Mouse (Mus musculus): ENCODE data around the gene Rhobtb3. TPM values are rescaled to one million over a fixed set of nuclear protein-coding genes. Genes with fewer than 3 reads are reported as not detected.

Rhobtb3 gene
- 27.9 and 31.6 TPM in 2 replicates for polyA plus RNA-seq (2014; fragmentation: Nextera tagmentation; extraction: Ambion mirVana)

GRCm38 (mm10) chr13:75943189-75944043 lies at the start of gene Rhobtb3:
Gene Rhobtb3 (minus strand): TSS chr13:75943925.
- Histone ChIP-seq H3K4me1 (replicated peaks; ENCODE audit: control insufficient read depth, insufficient read depth, low read length) (peaks cover 23% of the 10 kb centered on the region), H3K27me3 (ENCODE audit: control insufficient read depth, insufficient read depth, low read length) (no peaks in the 10 kb centered on the region), H3K4me2 (replicated peaks) (peak within 1 kb of the TSS; percentile 78), H3K4me3 (replicated peaks; ENCODE audit: low read length) (peak within 1 kb of the TSS; percentile 88), H3K9ac (peak within 1 kb of the TSS; percentile 97), H3K9me3 (ENCODE audit: control insufficient read depth, low read length) (no peaks in the 10 kb centered on the region), H3K36me3 (replicated peaks; ENCODE audit: control insufficient read depth, insufficient read depth) (peaks cover 9% of the 10 kb centered on the region), H3K27ac (peak within 1 kb of the TSS; percentile 99)
- under 1% methylated on average over 98 of the region's 110 CpGs for WGBS
- DNase-seq (ENCODE audit: low spot score) (peak; percentile 80), ATAC-seq (ENCODE audit: low FRiP score) (peak; percentile 90)

DNA sequence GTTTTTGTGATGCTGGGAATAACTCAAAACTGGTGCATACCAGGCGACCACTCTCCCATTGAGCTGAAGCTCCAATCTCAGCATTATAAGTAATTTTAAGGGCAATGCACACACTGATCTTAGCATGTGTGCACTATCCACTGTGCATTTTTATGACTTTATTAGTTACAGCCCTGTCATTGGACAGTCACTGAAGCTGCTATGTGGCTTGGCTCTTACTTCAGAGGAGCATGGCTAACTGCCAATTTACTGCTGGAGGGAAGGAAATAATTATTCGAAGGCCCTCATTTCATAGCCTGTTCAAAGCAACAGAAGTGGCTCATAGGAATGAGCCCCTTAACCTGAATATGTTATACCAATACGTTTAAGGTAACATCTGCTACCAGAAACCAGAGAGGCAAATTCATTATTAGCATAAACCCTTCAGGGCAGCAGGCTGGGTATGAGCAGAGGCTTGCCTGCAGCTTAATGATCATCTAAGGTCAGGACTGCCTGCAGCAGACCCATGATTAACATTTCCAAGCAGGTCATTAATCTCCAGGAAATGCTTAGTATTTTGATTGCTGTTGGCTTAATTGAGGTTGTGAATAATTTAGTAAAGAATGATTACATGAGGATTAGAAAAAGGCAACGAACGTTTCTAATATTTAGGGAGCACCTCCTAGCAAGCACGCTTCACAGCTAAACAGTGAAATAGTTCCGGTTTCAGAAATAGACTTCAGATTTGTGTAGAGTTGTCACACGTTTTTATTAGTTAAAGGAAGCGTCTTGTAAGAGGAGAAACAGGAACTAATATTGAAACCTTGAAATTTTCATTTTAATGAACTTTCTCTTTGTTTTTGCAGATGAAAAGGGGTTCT lies 48.7 kb upstream of the Rhobtb3 start:
- Histone ChIP-seq H3K4me1 (replicated peaks; ENCODE audit: control insufficient read depth, insufficient read depth, low read length) (no peaks in the 10 kb centered on the region), H3K36me3 (replicated peaks; ENCODE audit: control insufficient read depth, insufficient read depth) (no peaks in the 10 kb centered on the region), H3K9ac (no peak overlapping the region), H3K9me3 (ENCODE audit: control insufficient read depth, low read length) (peaks cover 7% of the 10 kb centered on the region), H3K4me2 (replicated peaks) (no peak overlapping the region), H3K4me3 (replicated peaks; ENCODE audit: low read length) (no peak overlapping the region), H3K27ac (peak overlapping the region; percentile 62; the same call in 1 of the 2 replicates), H3K27me3 (ENCODE audit: control insufficient read depth, insufficient read depth, low read length) (no peaks in the 10 kb centered on the region)
- peak; percentile 93 for ATAC-seq (ENCODE audit: low FRiP score)
- DNase-seq (ENCODE audit: low spot score): peak; percentile 70
- WGBS: 34% methylated on average over 9 of the region's 9 CpGs

DNA sequence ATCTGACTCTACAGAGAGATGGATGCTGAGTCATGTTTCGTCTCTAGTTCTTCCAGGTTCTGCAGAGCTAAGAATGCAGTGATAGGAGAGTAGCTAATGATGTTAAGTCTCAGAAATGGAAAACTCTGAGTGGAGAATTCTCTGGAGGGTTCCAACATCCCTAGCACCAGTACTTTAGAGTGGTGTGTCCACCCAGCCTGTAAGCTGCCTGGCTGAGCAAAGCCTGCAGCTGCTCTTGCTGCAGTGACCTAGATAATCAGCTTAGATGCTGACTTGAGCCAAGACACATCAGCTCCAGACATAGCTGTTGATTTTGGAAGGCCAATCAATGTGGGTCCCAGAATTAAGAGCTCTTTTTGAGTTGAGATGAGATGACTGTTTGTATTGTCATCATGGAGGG lies 44.4 kb upstream of the Rhobtb3 start:
- H3K27ac ChIP-seq: no peak overlapping the region
- H3K9me3 ChIP-seq (ENCODE audit: control insufficient read depth, low read length): no peaks in the 10 kb centered on the region
- H3K4me2 ChIP-seq (replicated peaks): no peak overlapping the region
- no peak overlapping the region for H3K9ac ChIP-seq
- no peaks in the 10 kb centered on the region for H3K36me3 ChIP-seq (replicated peaks; ENCODE audit: control insufficient read depth, insufficient read depth)
- H3K4me3 ChIP-seq (replicated peaks; ENCODE audit: low read length): no peak overlapping the region
- ATAC-seq (ENCODE audit: low FRiP score): no peak
- DNase-seq (ENCODE audit: low spot score): no peak
- H3K27me3 ChIP-seq (ENCODE audit: control insufficient read depth, insufficient read depth, low read length): no peaks in the 10 kb centered on the region
- no peaks in the 10 kb centered on the region for H3K4me1 ChIP-seq (replicated peaks; ENCODE audit: control insufficient read depth, insufficient read depth, low read length)
- 87% methylated on average over 1 of the region's 1 CpGs for WGBS

- H3K36me3 ChIP-seq (replicated peaks; ENCODE audit: control insufficient read depth, insufficient read depth): no peaks in the 10 kb centered on the region
- H3K9me3 ChIP-seq (ENCODE audit: control insufficient read depth, low read length): no peaks in the 10 kb centered on the region
- DNase-seq (ENCODE audit: low spot score) (no peak), ATAC-seq (ENCODE audit: low FRiP score) (no peak)
- no peak overlapping the region for H3K4me3 ChIP-seq (replicated peaks; ENCODE audit: low read length)
- H3K27me3 ChIP-seq (ENCODE audit: control insufficient read depth, insufficient read depth, low read length): no peaks in the 10 kb centered on the region
- H3K27ac ChIP-seq: no peak overlapping the region
- H3K4me1 ChIP-seq (replicated peaks; ENCODE audit: control insufficient read depth, insufficient read depth, low read length): no peaks in the 10 kb centered on the region
- H3K9ac ChIP-seq: no peak overlapping the region
- H3K4me2 ChIP-seq (replicated peaks): no peak overlapping the region
Observed at GRCm38 (mm10) chr13:75981901-75982300, 38.2 kb upstream of the Rhobtb3 start.

GRCm38 (mm10) chr13:75976649-75977048 lies 32.9 kb upstream of the Rhobtb3 start:
- Histone ChIP-seq H3K4me1 (replicated peaks; ENCODE audit: control insufficient read depth, insufficient read depth, low read length) (no peaks in the 10 kb centered on the region), H3K27ac (no peak overlapping the region), H3K9me3 (ENCODE audit: control insufficient read depth, low read length) (no peaks in the 10 kb centered on the region), H3K4me2 (replicated peaks) (no peak overlapping the region), H3K9ac (no peak overlapping the region), H3K4me3 (replicated peaks; ENCODE audit: low read length) (no peak overlapping the region), H3K36me3 (replicated peaks; ENCODE audit: control insufficient read depth, insufficient read depth) (no peaks in the 10 kb centered on the region), H3K27me3 (ENCODE audit: control insufficient read depth, insufficient read depth, low read length) (no peaks in the 10 kb centered on the region)
- ATAC-seq (ENCODE audit: low FRiP score) (no peak), DNase-seq (ENCODE audit: low spot score) (no peak)
- 86% methylated on average over 2 of the region's 2 CpGs for WGBS

DNA sequence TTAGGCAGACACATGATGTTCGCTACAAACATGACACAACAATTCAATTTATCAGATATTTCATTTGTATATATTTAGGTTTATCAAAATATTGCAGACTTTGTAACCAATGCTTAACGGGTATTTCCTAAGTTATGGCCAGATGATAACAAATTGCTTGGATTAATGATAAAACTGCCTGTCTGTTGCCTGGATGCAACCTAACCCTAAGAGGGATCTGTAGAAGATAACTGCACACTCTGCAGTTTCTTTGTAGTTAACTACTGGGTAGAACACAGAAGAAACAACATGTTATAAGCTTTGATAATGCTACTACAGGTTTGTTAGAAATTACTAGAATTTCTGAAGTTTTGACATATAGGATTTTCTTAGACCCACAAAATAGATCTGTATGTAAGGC lies 32.5 kb upstream of the Rhobtb3 start:
- Histone ChIP-seq H3K27ac (no peak overlapping the region), H3K4me1 (replicated peaks; ENCODE audit: control insufficient read depth, insufficient read depth, low read length) (no peaks in the 10 kb centered on the region), H3K27me3 (ENCODE audit: control insufficient read depth, insufficient read depth, low read length) (no peaks in the 10 kb centered on the region), H3K9me3 (ENCODE audit: control insufficient read depth, low read length) (no peaks in the 10 kb centered on the region), H3K36me3 (replicated peaks; ENCODE audit: control insufficient read depth, insufficient read depth) (no peaks in the 10 kb centered on the region), H3K4me2 (replicated peaks) (no peak overlapping the region), H3K9ac (no peak overlapping the region), H3K4me3 (replicated peaks; ENCODE audit: low read length) (no peak overlapping the region)
- 91% methylated on average over 2 of the region's 2 CpGs for WGBS
- DNase-seq (ENCODE audit: low spot score): no peak
- no peak for ATAC-seq (ENCODE audit: low FRiP score)

- Histone ChIP-seq H3K4me3 (replicated peaks; ENCODE audit: low read length) (no peak overlapping the region), H3K4me1 (replicated peaks; ENCODE audit: control insufficient read depth, insufficient read depth, low read length) (no peaks in the 10 kb centered on the region), H3K27me3 (ENCODE audit: control insufficient read depth, insufficient read depth, low read length) (no peaks in the 10 kb centered on the region), H3K4me2 (replicated peaks) (no peak overlapping the region), H3K27ac (no peak overlapping the region), H3K9me3 (ENCODE audit: control insufficient read depth, low read length) (no peaks in the 10 kb centered on the region), H3K36me3 (replicated peaks; ENCODE audit: control insufficient read depth, insufficient read depth) (no peaks in the 10 kb centered on the region), H3K9ac (no peak overlapping the region)
- WGBS: 65% methylated on average over 1 of the region's 1 CpGs
- ATAC-seq (ENCODE audit: low FRiP score) (no peak), DNase-seq (ENCODE audit: low spot score) (no peak)
Observed at GRCm38 (mm10) chr13:75975629-75976028, 31.9 kb upstream of the Rhobtb3 start.

DNA sequence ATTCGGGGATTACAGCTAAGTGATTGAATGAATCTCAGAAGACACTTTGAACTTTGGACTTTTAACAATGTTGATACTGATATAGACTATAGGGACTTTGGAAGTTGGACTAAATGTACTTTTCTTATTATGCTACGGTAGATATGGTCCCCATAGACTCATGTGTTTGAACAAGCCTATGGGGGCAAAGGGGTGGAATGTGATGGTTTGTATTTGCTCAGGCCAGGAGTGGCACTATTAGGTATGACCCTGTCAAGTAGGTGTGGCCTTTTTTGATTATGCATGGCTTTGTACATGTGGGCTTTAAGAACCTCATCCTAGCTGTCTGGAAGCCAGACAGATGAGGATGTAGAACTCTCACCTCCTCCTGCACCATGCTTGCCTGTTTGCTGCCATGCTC lies 30.8 kb upstream of the Rhobtb3 start:
- Histone ChIP-seq H3K36me3 (replicated peaks; ENCODE audit: control insufficient read depth, insufficient read depth) (no peaks in the 10 kb centered on the region), H3K4me2 (replicated peaks) (no peak overlapping the region), H3K9ac (no peak overlapping the region), H3K4me1 (replicated peaks; ENCODE audit: control insufficient read depth, insufficient read depth, low read length) (no peaks in the 10 kb centered on the region), H3K27ac (no peak overlapping the region), H3K27me3 (ENCODE audit: control insufficient read depth, insufficient read depth, low read length) (no peaks in the 10 kb centered on the region), H3K4me3 (replicated peaks; ENCODE audit: low read length) (no peak overlapping the region), H3K9me3 (ENCODE audit: control insufficient read depth, low read length) (no peaks in the 10 kb centered on the region)
- 82% methylated on average over 2 of the region's 2 CpGs for WGBS
- DNase-seq (ENCODE audit: low spot score): no peak
- ATAC-seq (ENCODE audit: low FRiP score): no peak

DNA sequence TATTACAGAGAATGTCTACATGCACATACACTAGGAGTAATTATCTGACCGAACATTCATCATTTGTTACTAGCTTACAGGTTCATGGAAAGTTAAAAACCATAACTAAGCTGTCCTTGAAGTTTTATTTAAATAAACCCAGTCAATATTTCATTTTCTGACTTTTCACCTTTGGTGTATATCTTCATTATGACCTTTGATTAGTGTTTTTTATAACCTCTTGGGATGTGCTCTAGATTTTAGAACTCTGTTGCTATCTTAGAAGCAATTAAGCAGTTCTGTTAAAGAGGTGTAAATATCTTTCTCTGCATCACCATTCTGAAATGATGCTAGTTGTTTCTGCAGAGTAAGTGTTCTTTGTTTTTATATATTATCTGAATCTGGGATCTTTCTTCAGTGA lies 23.1 kb upstream of the Rhobtb3 start, which contains the start of gene Spata9:
Gene Spata9 (plus strand): TSS at position 301 of the 400 bp plus-strand sequence.
- Histone ChIP-seq H3K4me1 (replicated peaks; ENCODE audit: control insufficient read depth, insufficient read depth, low read length) (no peaks in the 10 kb centered on the region), H3K4me2 (replicated peaks) (no peak within 1 kb of the TSS), H3K27ac (no peak within 1 kb of the TSS), H3K9me3 (ENCODE audit: control insufficient read depth, low read length) (peaks cover 3% of the 10 kb centered on the region; the same call in 1 of the 2 replicates), H3K27me3 (ENCODE audit: control insufficient read depth, insufficient read depth, low read length) (no peaks in the 10 kb centered on the region), H3K9ac (no peak within 1 kb of the TSS), H3K4me3 (replicated peaks; ENCODE audit: low read length) (no peak within 1 kb of the TSS), H3K36me3 (replicated peaks; ENCODE audit: control insufficient read depth, insufficient read depth) (no peaks in the 10 kb centered on the region)
- ATAC-seq (ENCODE audit: low FRiP score) (no peak), DNase-seq (ENCODE audit: low spot score) (no peak)
- 75% methylated on average over 1 of the region's 1 CpGs for WGBS

Data from hindbrain, embryonic 14.5 days (tissue).